ENCODE assay signal across 9 mouse cellular contexts in genomic region chr1:191435359-191435758, GRCm38 (mm10). TPM values are rescaled to one million over a fixed set of nuclear protein-coding genes. Genes with fewer than 3 reads are reported as not detected.
A peak's percentile ranks its signal among the peaks of the same experiment; 100 is the strongest.
DNase-seq lines count a peak whose midpoint lies in the region; ATAC-seq and TF ChIP-seq lines count a peak whose summit lies in the region.
"Had no signal": no experiment of that assay in that cellular context is flagged by ENCODE, and none has a peak within 500 bp of the region (broad histone marks: within the 10 kb centered on the region; RNA-seq: fewer than 3 reads in every experiment).

No protein-coding gene starts in this region.

- no peaks in the 10 kb centered on the region for H3K9me3 ChIP-seq in limb, embryonic 15.5 days
- no peaks in the 10 kb centered on the region for H3K9me3 ChIP-seq in limb, embryonic 10.5 days (replicated peaks)
- no peaks in the 10 kb centered on the region for H3K9me3 ChIP-seq in embryonic facial prominence, embryonic 15.5 days (replicated peaks)
- no peaks in the 10 kb centered on the region for H3K9me3 ChIP-seq in heart, postnatal 0 days (replicated peaks; ENCODE audit: control insufficient read depth, low read length)
- H3K9me3 ChIP-seq in midbrain, embryonic 13.5 days = no peaks in the 10 kb centered on the region
- H3K9me3 ChIP-seq: G1E had no signal

- WGBS in limb, embryonic 15.5 days = 13% methylated on average over 1 of the region's 1 CpGs
- 23% methylated on average over 1 of the region's 1 CpGs for WGBS in limb, embryonic 10.5 days
- WGBS in embryonic facial prominence, embryonic 15.5 days = 18% methylated on average over 1 of the region's 1 CpGs
- WGBS in heart, postnatal 0 days = 18% methylated on average over 1 of the region's 1 CpGs
- WGBS in midbrain, embryonic 13.5 days = 17% methylated on average over 1 of the region's 1 CpGs

- H3K27me3 ChIP-seq in limb, embryonic 15.5 days = no peaks in the 10 kb centered on the region
- no peaks in the 10 kb centered on the region for H3K27me3 ChIP-seq in limb, embryonic 10.5 days (ENCODE audit: low read depth, poor library complexity, severe bottlenecking)
- H3K27me3 ChIP-seq in embryonic facial prominence, embryonic 15.5 days = no peaks in the 10 kb centered on the region
- no peaks in the 10 kb centered on the region for H3K27me3 ChIP-seq in heart, postnatal 0 days (ENCODE audit: control insufficient read depth, insufficient read depth, low read length)
- no peaks in the 10 kb centered on the region for H3K27me3 ChIP-seq in midbrain, embryonic 13.5 days

- TF ChIP-seq EP300 in heart, postnatal 0 days (IDR thresholded peaks at IDR 0.05; ENCODE audit: low read depth) = no peak

- no peak overlapping the region for H3K9ac ChIP-seq in limb, embryonic 15.5 days
- H3K9ac ChIP-seq in embryonic facial prominence, embryonic 15.5 days = no peak overlapping the region
- no peak overlapping the region for H3K9ac ChIP-seq in heart, postnatal 0 days (replicated peaks; ENCODE audit: low read depth, low read length)
- H3K9ac ChIP-seq in midbrain, embryonic 13.5 days (replicated peaks) = no peak overlapping the region

- H3K36me3 ChIP-seq in limb, embryonic 15.5 days = no peaks in the 10 kb centered on the region
- H3K36me3 ChIP-seq in limb, embryonic 10.5 days = no peaks in the 10 kb centered on the region
- no peaks in the 10 kb centered on the region for H3K36me3 ChIP-seq in embryonic facial prominence, embryonic 15.5 days
- H3K36me3 ChIP-seq in heart, postnatal 0 days (replicated peaks; ENCODE audit: control insufficient read depth, insufficient read depth, low read length) = no peaks in the 10 kb centered on the region
- no peaks in the 10 kb centered on the region for H3K36me3 ChIP-seq in midbrain, embryonic 13.5 days
- H3K36me3 ChIP-seq: G1E had no signal

- 0 out of 2 replicates have a peak, but pooled peaks have one; percentile 30 for ATAC-seq in limb, embryonic 15.5 days (ENCODE audit: insufficient number of reproducible peaks, low FRiP score, low TSS enrichment, low read depth)
- ATAC-seq in embryonic facial prominence, embryonic 15.5 days (ENCODE audit: insufficient number of reproducible peaks, low FRiP score, low TSS enrichment, low read depth) = 0 out of 2 replicates have a peak, but pooled peaks have one; percentile 22
- ATAC-seq in heart, postnatal 0 days (ENCODE audit: insufficient read depth, low read depth) = peak; percentile 62
- peak; percentile 65 for ATAC-seq in midbrain, embryonic 13.5 days
- no peak for ATAC-seq in megakaryocyte-erythroid progenitor cell, adult 5-6 weeks (replicated peaks; ENCODE audit: low FRiP score, low TSS enrichment, poor library complexity, severe bottlenecking)

- no peak overlapping the region for H3K4me3 ChIP-seq in limb, embryonic 15.5 days
- no peak overlapping the region for H3K4me3 ChIP-seq in limb, embryonic 10.5 days
- no peak overlapping the region for H3K4me3 ChIP-seq in embryonic facial prominence, embryonic 15.5 days (replicated peaks)
- H3K4me3 ChIP-seq in heart, postnatal 0 days (ENCODE audit: low read depth, low read length) = no peak overlapping the region
- H3K4me3 ChIP-seq in midbrain, embryonic 13.5 days (replicated peaks) = no peak overlapping the region

- no peak overlapping the region for H3K27ac ChIP-seq in limb, embryonic 15.5 days
- H3K27ac ChIP-seq in limb, embryonic 10.5 days = no peak overlapping the region
- H3K27ac ChIP-seq in embryonic facial prominence, embryonic 15.5 days (replicated peaks) = no peak overlapping the region
- H3K27ac ChIP-seq in heart, postnatal 0 days (ENCODE audit: low read depth) = peak overlapping the region; percentile 67
- no peak overlapping the region for H3K27ac ChIP-seq in midbrain, embryonic 13.5 days

- DNase-seq in limb, embryonic 10.5 days (ENCODE audit: low spot score) = no peak
- peak; percentile 70 for DNase-seq in heart, postnatal 0 days (ENCODE audit: low spot score)
- DNase-seq in layer of hippocampus, adult 8-10 months (ENCODE audit: low spot score in 2 of 2) = peak; percentile 64 to 73
- peak; percentile 50 for DNase-seq in urinary bladder, postnatal 25 days (ENCODE audit: low spot score)

- peaks cover 14% of the 10 kb centered on the region for H3K4me1 ChIP-seq in limb, embryonic 15.5 days
- peaks cover 38% of the 10 kb centered on the region for H3K4me1 ChIP-seq in limb, embryonic 10.5 days
- peaks cover 14% of the 10 kb centered on the region for H3K4me1 ChIP-seq in embryonic facial prominence, embryonic 15.5 days
- peaks cover 36% of the 10 kb centered on the region for H3K4me1 ChIP-seq in heart, postnatal 0 days (ENCODE audit: control insufficient read depth, insufficient read depth)
- H3K4me1 ChIP-seq in midbrain, embryonic 13.5 days (replicated peaks) = peaks cover 18% of the 10 kb centered on the region

- TF ChIP-seq CTCF in heart, postnatal 0 days (IDR thresholded peaks at IDR 0.05; ENCODE audit: low read depth) = no peak

- no peak overlapping the region for H3K4me2 ChIP-seq in limb, embryonic 15.5 days
- H3K4me2 ChIP-seq in embryonic facial prominence, embryonic 15.5 days (replicated peaks) = no peak overlapping the region
- 0 out of 2 replicates have a peak overlapping the region, but pooled peaks have one; percentile 0 for H3K4me2 ChIP-seq in heart, postnatal 0 days (ENCODE audit: low read depth, low read length)
- no peak overlapping the region for H3K4me2 ChIP-seq in midbrain, embryonic 13.5 days (replicated peaks)

RNA-seq across cellular contexts. Expression of gene Ppp2r5a, which starts 32.3 kb away (rescaled TPM):
- polyA plus RNA-seq in limb, embryonic 15.5 days (2015; fragmentation: Nextera tagmentation; extraction: Ambion mirVana) = 19.0 and 20.6 TPM in 2 replicates
- polyA plus RNA-seq in limb, embryonic 10.5 days (2016; fragmentation: Nextera tagmentation; extraction: Ambion mirVana) = 11.3 and 14.4 TPM in 2 replicates
- polyA plus RNA-seq in embryonic facial prominence, embryonic 15.5 days (2015; fragmentation: Nextera tagmentation; extraction: Ambion mirVana) = 26.3 and 30.4 TPM in 2 replicates
- total RNA-seq in heart, postnatal 0 days (2014; rRNA removed; ENCODE audit: low replicate concordance) = 109 and 125 TPM in 2 replicates
- 29.8 and 31.4 TPM in 2 replicates for polyA plus RNA-seq in heart, postnatal 0 days (2015; fragmentation: Nextera tagmentation; extraction: Ambion mirVana)
- total RNA-seq in layer of hippocampus, adult 8-10 months (2022) = 10 to 100 TPM; 65.1 to 76.6 (median 70.6) TPM
- 6.3 and 7.3 TPM in 2 replicates for polyA plus RNA-seq in midbrain, embryonic 13.5 days (2015; fragmentation: Nextera tagmentation; extraction: Ambion mirVana)
- 55.0 and 74.1 TPM in 2 replicates for total RNA-seq in megakaryocyte-erythroid progenitor cell, adult 5-6 weeks (2014; fragmentation: Nextera tagmentation)
- total RNA-seq in megakaryocyte-erythroid progenitor cell, adult 5-6 weeks (2017) = 61.8 and 97.2 TPM in 2 replicates
